In the genomic region with DNA sequence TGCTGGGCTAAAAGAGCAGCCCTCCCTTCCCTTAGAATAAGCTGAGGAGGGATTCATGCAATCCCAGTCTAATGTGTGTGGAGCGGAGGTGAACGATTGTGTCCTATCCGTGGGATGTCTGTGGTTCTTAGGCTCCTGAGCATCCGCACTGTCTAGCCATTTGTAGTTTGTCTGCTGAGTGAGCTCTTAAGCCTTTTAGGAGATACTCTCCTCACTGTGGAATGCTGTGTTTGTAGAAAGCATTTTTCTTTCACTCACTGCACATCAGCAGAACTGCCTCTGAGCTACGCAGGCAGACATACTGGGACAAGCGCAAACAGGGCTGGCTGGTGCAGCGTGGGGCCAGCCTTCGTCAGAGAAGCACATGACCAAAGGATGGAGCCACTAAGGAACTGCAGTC, we compare ENCODE assay signal across 9 mouse cellular contexts.
DNase-seq lines count a peak whose midpoint lies in the region; ATAC-seq and TF ChIP-seq lines count a peak whose summit lies in the region.
"Had no signal": no experiment of that assay in that cellular context is flagged by ENCODE, and none has a peak within 500 bp of the region (broad histone marks: within the 10 kb centered on the region; RNA-seq: fewer than 3 reads in every experiment).

No protein-coding gene starts in this region.

- no peak overlapping the region for H3K4me2 ChIP-seq in intestine, embryonic 14.5 days (ENCODE audit: low read length)
- no peak overlapping the region for H3K4me2 ChIP-seq in intestine, postnatal 0 days (replicated peaks; ENCODE audit: low read depth)
- peak overlapping the region; percentile 42 for H3K4me2 ChIP-seq in midbrain, embryonic 15.5 days

- WGBS in intestine, embryonic 14.5 days, result 36% methylated on average over 8 of the region's 8 CpGs
- WGBS in intestine, postnatal 0 days, result 29% methylated on average over 8 of the region's 8 CpGs
- 37% methylated on average over 8 of the region's 8 CpGs for whole genome bisulfite sequencing in midbrain, embryonic 15.5 days
- WGBS in heart, embryonic 10.5 days, result 62% methylated on average over 8 of the region's 8 CpGs

- H3K36me3 ChIP-seq in intestine, embryonic 14.5 days (ENCODE audit: control insufficient read depth, insufficient read depth, low read length), result no peaks in the 10 kb centered on the region
- H3K36me3 ChIP-seq in intestine, postnatal 0 days (ENCODE audit: control insufficient read depth, insufficient read depth), result no peaks in the 10 kb centered on the region
- H3K36me3 ChIP-seq in midbrain, embryonic 15.5 days (replicated peaks), result no peaks in the 10 kb centered on the region
- no peaks in the 10 kb centered on the region for H3K36me3 ChIP-seq in heart, embryonic 10.5 days

- no peak overlapping the region for H3K4me3 ChIP-seq in intestine, embryonic 14.5 days (ENCODE audit: low read depth, low read length)
- H3K4me3 ChIP-seq in intestine, postnatal 0 days (ENCODE audit: low read depth, low read length), result no peak overlapping the region
- H3K4me3 ChIP-seq in midbrain, embryonic 15.5 days, result peak overlapping the region; percentile 20; the same call in 1 of the 2 replicates
- H3K4me3 ChIP-seq in heart, embryonic 10.5 days, result no peak overlapping the region

- no peak for DNase-seq in intestine, embryonic 14.5 days (ENCODE audit: low spot score)
- DNase-seq in right cerebral cortex, postnatal 25 days, result peak; percentile 23
- no peak for DNase-seq in right cerebral cortex, adult 18-20 months
- DNase-seq in spleen, postnatal 36 days (ENCODE audit: low spot score in 2 of 2), result no peak
- no peak for DNase-seq in ovary, postnatal 14 days (ENCODE audit: low spot score)
- DNase-seq in heart, embryonic 10.5 days (ENCODE audit: low spot score), result no peak

- no peaks in the 10 kb centered on the region for H3K9me3 ChIP-seq in intestine, embryonic 14.5 days (ENCODE audit: control insufficient read depth, low read length)
- no peaks in the 10 kb centered on the region for H3K9me3 ChIP-seq in intestine, postnatal 0 days (ENCODE audit: control insufficient read depth)
- H3K9me3 ChIP-seq in midbrain, embryonic 15.5 days, result no peaks in the 10 kb centered on the region
- H3K9me3 ChIP-seq in heart, embryonic 10.5 days, result no peaks in the 10 kb centered on the region

- H3K4me1 ChIP-seq in intestine, embryonic 14.5 days (replicated peaks; ENCODE audit: control insufficient read depth, insufficient read depth, low read length), result peaks cover 6% of the 10 kb centered on the region
- H3K4me1 ChIP-seq in intestine, postnatal 0 days (replicated peaks; ENCODE audit: control insufficient read depth, insufficient read depth, low read length), result no peaks in the 10 kb centered on the region
- peaks cover 12% of the 10 kb centered on the region for H3K4me1 ChIP-seq in midbrain, embryonic 15.5 days
- peaks cover 10% of the 10 kb centered on the region for H3K4me1 ChIP-seq in heart, embryonic 10.5 days

- H3K27me3 ChIP-seq in intestine, embryonic 14.5 days (replicated peaks; ENCODE audit: control insufficient read depth, insufficient read depth, low read length), result no peaks in the 10 kb centered on the region
- H3K27me3 ChIP-seq in intestine, postnatal 0 days (replicated peaks; ENCODE audit: control insufficient read depth, insufficient read depth, low read length), result no peaks in the 10 kb centered on the region
- H3K27me3 ChIP-seq in midbrain, embryonic 15.5 days (replicated peaks), result no peaks in the 10 kb centered on the region
- H3K27me3 ChIP-seq in heart, embryonic 10.5 days (ENCODE audit: insufficient read depth, poor library complexity, severe bottlenecking), result no peaks in the 10 kb centered on the region

- H3K27ac ChIP-seq in intestine, embryonic 14.5 days (ENCODE audit: low read depth), result peak overlapping the region; percentile 18; the same call in 1 of the 2 replicates
- no peak overlapping the region for H3K27ac ChIP-seq in intestine, postnatal 0 days (ENCODE audit: low read depth, low read length)
- H3K27ac ChIP-seq in midbrain, embryonic 15.5 days, result peak overlapping the region; percentile 90
- H3K27ac ChIP-seq in heart, embryonic 10.5 days, result no peak overlapping the region

- no peak overlapping the region for H3K9ac ChIP-seq in intestine, embryonic 14.5 days (ENCODE audit: low read length)
- H3K9ac ChIP-seq in intestine, postnatal 0 days (ENCODE audit: low read depth, low read length), result no peak overlapping the region
- peak overlapping the region; percentile 30 for H3K9ac ChIP-seq in midbrain, embryonic 15.5 days

- TF ChIP-seq CTCF in intestine, postnatal 0 days (IDR thresholded peaks at IDR 0.05; ENCODE audit: low read depth), result no peak

- ATAC-seq in intestine, embryonic 14.5 days (replicated peaks; ENCODE audit: low FRiP score, low TSS enrichment, low read depth), result no peak
- ATAC-seq in intestine, postnatal 0 days, result no peak
- ATAC-seq in midbrain, embryonic 15.5 days (replicated peaks), result peak; percentile 89
- ATAC-seq: CD4-positive, CD25-positive, alpha-beta regulatory T cell, adult 4 months had no signal

Comparison
In these comparisons a context has a peak if more than half of its experiments do, and no peak if none do; other contexts are left out.
1. H3K27ac ChIP-seq: peak in intestine, embryonic 14.5 days (single experiment) and midbrain, embryonic 15.5 days (single experiment); none in intestine, postnatal 0 days (single experiment) and heart, embryonic 10.5 days (single experiment).